Mouse (Mus musculus) cerebellum, postnatal 25 days (tissue): ENCODE results near the gene Obsl1.

Source experiments
- DNase-seq, 2 experiments: peaks; one replicate each; pipeline ENCODE4 v3.0.0; 2021; ENCODE audit warnings: mixed read lengths in 2 of 2

The Obsl1 gene

GRCm38 (mm10) chr1:75450314-75451005, 55.8 kb downstream of the Obsl1 start, which contains the start of gene Asic4:
TSS of gene Asic4 (plus strand) at chr1:75450436.
- DNase-seq: peak in 1 of 2 experiments; percentile 19

- no peak for DNase-seq
These were observed 56.7 kb downstream of the Obsl1 start for GRCm38 (mm10) chr1:75449377-75450135.

- no peak for DNase-seq
These were observed 57.3 kb downstream of the Obsl1 start for GRCm38 (mm10) chr1:75448937-75449336.

- no peak for DNase-seq
These were observed 58.2 kb downstream of the Obsl1 start for GRCm38 (mm10) chr1:75448052-75448431.

GRCm38 (mm10) chr1:75447265-75448051, 58.8 kb downstream of the Obsl1 start:
- peak; percentile 26 to 41 for DNase-seq

- peak in 1 of 2 experiments; percentile 39 for DNase-seq
These were observed 59.6 kb downstream of the Obsl1 start for GRCm38 (mm10) chr1:75446656-75447055.

- DNase-seq: peak; percentile 91 to 94
These were observed 60.3 kb downstream of the Obsl1 start for GRCm38 (mm10) chr1:75445751-75446611.

- peak in 1 of 2 experiments; percentile 68 for DNase-seq
These were observed 61.0 kb downstream of the Obsl1 start for GRCm38 (mm10) chr1:75445141-75445701.

GRCm38 (mm10) chr1:75444208-75444607, 62.0 kb downstream of the Obsl1 start:
- DNase-seq: peak; percentile 45 to 54

- peak; percentile 78 to 82 for DNase-seq
These were observed 62.8 kb downstream of the Obsl1 start for GRCm38 (mm10) chr1:75443247-75444024.

- peak; percentile 89 to 92 for DNase-seq
These were observed 63.4 kb downstream of the Obsl1 start for GRCm38 (mm10) chr1:75442811-75443210.

- DNase-seq: peak; percentile 75 to 77
These were observed 64.1 kb downstream of the Obsl1 start for GRCm38 (mm10) chr1:75442171-75442570.

- DNase-seq: peak in 1 of 2 experiments; percentile 53
These were observed 64.7 kb downstream of the Obsl1 start for GRCm38 (mm10) chr1:75441471-75441996.

GRCm38 (mm10) chr1:75440661-75441060, 65.6 kb downstream of the Obsl1 start:
- peak; percentile 71 to 73 for DNase-seq

- DNase-seq: no peak
These were observed 67.5 kb downstream of the Obsl1 start for GRCm38 (mm10) chr1:75438782-75439181.

GRCm38 (mm10) chr1:75435475-75436328, 70.5 kb downstream of the Obsl1 start, which contains the start of gene Gmppa:
TSS of gene Gmppa (plus strand) at chr1:75435930.
- DNase-seq: peak; percentile 79 to 88
